Mouse (Mus musculus): Measurements from ENCODE around the gene Uox. TPM values are rescaled to one million over a fixed set of nuclear protein-coding genes. Genes with fewer than 3 reads are reported as not detected.

The Uox gene
- total RNA-seq (2023), result not detected

DNA sequence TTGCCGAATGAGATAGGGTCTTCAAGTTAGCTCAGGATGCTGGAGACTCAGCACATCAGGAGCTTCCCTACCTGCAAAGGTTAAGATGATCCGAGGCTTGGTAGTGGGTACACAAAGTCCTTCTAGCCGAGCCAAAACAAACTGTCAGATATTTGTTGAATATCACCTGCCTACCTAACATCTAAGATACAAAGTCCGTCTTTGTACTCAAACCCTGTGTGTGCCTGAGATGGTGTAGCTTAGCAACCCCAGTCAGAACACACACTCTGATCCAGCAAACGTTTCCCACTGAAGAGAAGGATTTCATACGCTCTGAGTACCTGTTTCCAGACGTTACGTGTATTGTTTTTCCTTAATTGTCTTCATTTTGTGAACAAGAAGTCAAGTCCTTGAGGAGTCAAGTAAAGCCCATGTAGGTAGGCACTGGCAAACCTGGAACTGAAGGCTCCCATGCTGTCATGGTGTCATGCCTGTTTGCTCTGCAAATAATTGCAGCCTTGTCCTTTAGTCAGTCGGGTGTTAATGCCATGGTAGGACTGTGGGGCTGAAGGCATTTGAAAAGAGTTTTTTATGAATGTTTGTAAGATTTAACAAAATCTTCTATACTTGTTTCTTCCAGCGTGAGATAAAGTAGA, at the start of gene Uox:
Gene Uox, plus strand, starts transcription at position 279 of the 635 bp plus-strand sequence.

DNA sequence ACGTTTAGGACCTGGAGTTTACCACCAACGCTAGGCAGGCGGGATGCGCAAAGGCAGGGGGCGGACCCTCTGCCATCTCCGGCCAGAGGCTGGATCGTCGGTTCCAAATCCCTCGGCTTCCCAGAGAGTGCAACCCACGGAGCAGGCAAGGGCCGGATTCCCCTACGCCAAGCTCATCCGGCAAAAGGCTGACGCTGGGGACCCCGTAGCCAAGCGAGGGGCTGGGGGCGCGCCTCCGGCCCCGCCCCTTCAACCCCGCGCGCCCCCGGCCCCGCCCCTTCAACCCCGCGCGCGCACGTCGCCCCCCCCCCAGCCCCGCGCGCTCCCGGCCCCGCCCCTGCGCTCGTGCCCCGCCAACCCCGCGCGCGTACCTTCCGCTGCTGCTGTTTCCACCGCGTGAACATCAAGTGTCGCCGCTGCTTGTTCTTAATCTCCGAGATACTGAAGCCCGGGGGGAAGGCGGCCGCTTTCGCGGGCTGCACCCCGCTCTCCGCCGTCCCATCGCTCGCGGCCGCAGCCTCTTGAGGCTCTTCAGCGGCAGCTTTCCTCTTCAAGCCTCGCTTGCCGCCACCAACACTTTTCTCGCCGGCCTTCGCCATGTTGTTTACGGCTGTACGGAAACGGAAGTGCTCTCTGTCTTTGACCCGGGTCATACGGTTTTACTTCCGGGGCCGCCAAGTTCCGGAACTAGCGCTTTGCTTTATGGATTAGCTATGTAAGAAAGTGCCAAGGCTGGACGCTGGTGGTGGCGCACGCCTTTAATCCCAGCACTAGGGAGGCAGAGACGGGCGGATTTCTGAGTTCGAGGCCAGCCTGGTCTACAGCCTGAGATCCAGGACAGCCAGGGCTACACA, 49.2 kb upstream of the Uox start, which contains the start of gene Rpf1:
Gene Rpf1, minus strand, starts transcription at position 632 of the 854 bp plus-strand sequence.

GRCm38 (mm10) chr3:146615496-146615895, 45.3 kb downstream of the Uox start, which contains the start of gene Dnase2b:
TSS of gene Dnase2b (minus strand) at chr3:146615596.

GRCm38 (mm10) chr3:146651217-146651616, 81.0 kb downstream of the Uox start, which contains the start of gene 4930503B20Rik:
TSS of gene 4930503B20Rik (minus strand) at chr3:146651317.

Other genes starting within 250 kb of the Uox start
- gene Ssx2ip, start 165.8 kb upstream of the Uox start, total RNA-seq (2023), result 4.0 TPM
- gene Ctbs, start 120.6 kb upstream of the Uox start, total RNA-seq (2023), result 5.7 TPM
- 6.2 TPM for gene Spata1, start 70.7 kb upstream of the Uox start, total RNA-seq (2023)
- 166 TPM for gene Gng5, start 70.6 kb upstream of the Uox start, total RNA-seq (2023)
- 119 TPM for gene Rpf1, start 49.0 kb upstream of the Uox start, total RNA-seq (2023)
- gene Dnase2b, start 45.2 kb downstream of the Uox start, total RNA-seq (2023), result not detected
- not detected for gene 4930503B20Rik, start 80.9 kb downstream of the Uox start, total RNA-seq (2023)
- gene Samd13, start 115.2 kb downstream of the Uox start, total RNA-seq (2023), result 1.0 TPM
- 133 TPM for gene Prkacb, start 242.6 kb downstream of the Uox start, total RNA-seq (2023)